Mouse (Mus musculus): ENCODE measurements around the gene She.

The She gene

GRCm38 (mm10) chr3:89863716-89864509 is 32.7 kb downstream of the She start:
- peak; percentile 55 for DNase-seq

- no peak for DNase-seq
Observed at GRCm38 (mm10) chr3:89865020-89865419, 33.9 kb downstream of the She start.

GRCm38 (mm10) chr3:89865764-89866163 is 34.6 kb downstream of the She start:
- DNase-seq, result no peak

GRCm38 (mm10) chr3:89867651-89868050 is 36.5 kb downstream of the She start:
- no peak for DNase-seq

GRCm38 (mm10) chr3:89868357-89868756 is 37.2 kb downstream of the She start:
- no peak for DNase-seq

- no peak for DNase-seq
Observed at GRCm38 (mm10) chr3:89868956-89869355, 37.8 kb downstream of the She start.

GRCm38 (mm10) chr3:89869556-89869955 is 38.4 kb downstream of the She start:
- peak; percentile 59 for DNase-seq

- peak; percentile 67 for DNase-seq
Observed at GRCm38 (mm10) chr3:89870472-89871271, 39.5 kb downstream of the She start.

GRCm38 (mm10) chr3:89871339-89871914 is 40.3 kb downstream of the She start:
- DNase-seq, result no peak

GRCm38 (mm10) chr3:89872209-89872608 is 41.0 kb downstream of the She start:
- peak; percentile 80 for DNase-seq

GRCm38 (mm10) chr3:89872684-89873083 is 41.5 kb downstream of the She start:
- DNase-seq, result no peak

GRCm38 (mm10) chr3:89874076-89874475 is 42.9 kb downstream of the She start:
- no peak for DNase-seq

GRCm38 (mm10) chr3:89875021-89875420 is 43.9 kb downstream of the She start:
- no peak for DNase-seq

- DNase-seq, result no peak
Observed at GRCm38 (mm10) chr3:89875781-89876180, 44.6 kb downstream of the She start.

- no peak for DNase-seq
Observed at GRCm38 (mm10) chr3:89876469-89876868, 45.3 kb downstream of the She start.

GRCm38 (mm10) chr3:89877129-89877528 is 46.0 kb downstream of the She start:
- no peak for DNase-seq

GRCm38 (mm10) chr3:89878456-89878855 is 47.3 kb downstream of the She start:
- no peak for DNase-seq

- no peak for DNase-seq
Observed at GRCm38 (mm10) chr3:89879326-89879725, 48.2 kb downstream of the She start.

GRCm38 (mm10) chr3:89880036-89880851 is 49.1 kb downstream of the She start:
- DNase-seq, result no peak

GRCm38 (mm10) chr3:89882556-89883181 is 51.5 kb downstream of the She start:
- no peak for DNase-seq

- no peak for DNase-seq
Observed at GRCm38 (mm10) chr3:89883582-89884041, 52.4 kb downstream of the She start.

- DNase-seq, result no peak
Observed at GRCm38 (mm10) chr3:89885766-89886165, 54.6 kb downstream of the She start.
